Mouse (Mus musculus) lung, adult 18-20 months (tissue): ENCODE measurements around the gene Cdcp2.

Experiments used
- DNase-seq, 2 experiments: peaks; one replicate each; pipeline ENCODE4 v3.0.0; 2022; ENCODE audit warnings: mixed read lengths in 2 of 2

Cdcp2 gene

GRCm38 (mm10) chr4:107096841-107097373 lies at the start of gene Cdcp2:
Cdcp2 (plus strand) TSS chr4:107096891.
- no peak for DNase-seq

- peak; percentile 15 to 20 for DNase-seq
These were observed 48.9 kb upstream of the Cdcp2 start for GRCm38 (mm10) chr4:107047806-107048205.

GRCm38 (mm10) chr4:107048568-107049162 lies 48.0 kb upstream of the Cdcp2 start:
- DNase-seq: peak; percentile 15 to 19

GRCm38 (mm10) chr4:107051889-107052288 lies 44.8 kb upstream of the Cdcp2 start:
- no peak for DNase-seq

GRCm38 (mm10) chr4:107052962-107053553 lies 43.6 kb upstream of the Cdcp2 start:
- DNase-seq: no peak

GRCm38 (mm10) chr4:107056088-107056487 lies 40.6 kb upstream of the Cdcp2 start:
- DNase-seq: no peak

- no peak for DNase-seq
These were observed 38.3 kb upstream of the Cdcp2 start for GRCm38 (mm10) chr4:107058346-107058745.

GRCm38 (mm10) chr4:107058781-107059180 lies 37.9 kb upstream of the Cdcp2 start:
- DNase-seq: peak; percentile 12 to 51

GRCm38 (mm10) chr4:107061560-107061959 lies 35.1 kb upstream of the Cdcp2 start:
- DNase-seq: no peak

- no peak for DNase-seq
These were observed 33.5 kb upstream of the Cdcp2 start for GRCm38 (mm10) chr4:107063214-107063613.

GRCm38 (mm10) chr4:107064394-107065098 lies 32.1 kb upstream of the Cdcp2 start:
- no peak for DNase-seq

- DNase-seq: peak; percentile 96 to 97
These were observed 30.2 kb upstream of the Cdcp2 start, which contains the start of the genes Mrpl37 and Cyb5rl for GRCm38 (mm10) chr4:107066252-107067124. Mrpl37 (minus strand) TSS chr4:107066868. Cyb5rl (plus strand) TSS chr4:107066988.

GRCm38 (mm10) chr4:107067151-107067840 lies 29.4 kb upstream of the Cdcp2 start:
- DNase-seq: peak; percentile 19 to 58

GRCm38 (mm10) chr4:107072343-107072742 lies 24.3 kb upstream of the Cdcp2 start:
- DNase-seq: no peak

- DNase-seq: no peak
These were observed 21.2 kb upstream of the Cdcp2 start for GRCm38 (mm10) chr4:107075456-107075855.

- DNase-seq: no peak
These were observed 17.8 kb upstream of the Cdcp2 start for GRCm38 (mm10) chr4:107078894-107079293.

GRCm38 (mm10) chr4:107079716-107080115 lies 17.0 kb upstream of the Cdcp2 start:
- DNase-seq: no peak

- DNase-seq: no peak
These were observed 14.5 kb upstream of the Cdcp2 start for GRCm38 (mm10) chr4:107082185-107082584.

- no peak for DNase-seq
These were observed 13.6 kb upstream of the Cdcp2 start for GRCm38 (mm10) chr4:107083126-107083525.

GRCm38 (mm10) chr4:107084343-107084742 lies 12.3 kb upstream of the Cdcp2 start:
- DNase-seq: no peak

- peak; percentile 17 to 39 for DNase-seq
These were observed 11.8 kb upstream of the Cdcp2 start for GRCm38 (mm10) chr4:107084858-107085257.

GRCm38 (mm10) chr4:107091696-107092095 lies 5.0 kb upstream of the Cdcp2 start:
- no peak for DNase-seq
